Mouse (Mus musculus) adrenal gland, adult 2 months (tissue): ENCODE measurements around the gene Myo1d. TPM values are rescaled to one million over a fixed set of nuclear protein-coding genes. Genes with fewer than 3 reads are reported as not detected.

ENCODE experiments used
- DNase-seq: peaks from one replicate; pipeline ENCODE4 v3.0.0; 2021
- polyA plus RNA-seq: library from polyadenylated mRNA; depleted of rRNA; stranded (reverse); fragments of >200 nt; gene quantifications from 2 replicates; pipeline ENCODE4 v1.2.3, GENCODE M21; 2012
- total RNA-seq, 2 experiments: library from RNA; stranded (reverse); gene quantifications; 2 replicates each; pipeline ENCODE4 v1.2.3; 2021

The Myo1d gene
- total and polyA plus RNA-seq, 3 experiments: 63.8 to 87.9 (median 70.7) TPM

DNA sequence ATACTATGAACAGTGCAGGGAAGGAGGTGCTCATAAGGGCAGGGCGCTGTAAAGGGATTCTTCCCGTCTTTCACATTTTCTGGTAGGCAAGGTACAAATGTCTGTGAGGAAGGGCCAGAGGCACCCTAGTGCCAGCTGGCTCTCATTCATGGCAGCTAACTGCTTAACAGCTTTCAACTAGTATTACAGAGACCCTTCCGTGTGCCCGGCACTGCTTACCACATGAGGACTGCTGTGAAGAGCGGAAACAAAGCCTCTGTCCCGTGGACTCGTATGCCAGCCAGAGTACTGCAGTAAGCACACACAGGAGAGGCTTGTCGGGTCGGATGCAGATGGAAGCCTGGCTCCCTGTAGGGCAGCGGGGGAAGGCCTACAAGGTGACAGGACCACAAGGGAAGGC lies 229.6 kb downstream of the Myo1d start:
- no peak for DNase-seq

DNA sequence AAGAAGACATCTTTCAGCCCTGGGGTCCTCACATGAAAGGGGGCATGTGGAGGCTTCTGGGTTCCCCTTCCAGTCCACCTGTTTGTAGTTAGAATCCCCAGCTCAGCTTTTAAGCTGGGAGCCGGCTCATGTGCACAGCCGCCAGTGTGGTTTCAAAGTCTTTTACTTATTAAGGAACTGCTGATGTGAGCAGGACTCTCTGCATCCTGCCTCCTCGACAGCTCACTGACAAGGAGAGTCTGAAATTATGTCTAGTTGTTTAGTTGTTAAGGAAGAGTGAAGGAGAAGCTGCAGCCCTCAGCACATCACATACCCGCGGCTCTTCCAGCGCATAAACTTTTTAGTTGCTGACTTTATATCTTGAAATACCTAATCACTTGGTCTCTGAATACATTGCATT lies 230.0 kb downstream of the Myo1d start:
- no peak for DNase-seq

DNA sequence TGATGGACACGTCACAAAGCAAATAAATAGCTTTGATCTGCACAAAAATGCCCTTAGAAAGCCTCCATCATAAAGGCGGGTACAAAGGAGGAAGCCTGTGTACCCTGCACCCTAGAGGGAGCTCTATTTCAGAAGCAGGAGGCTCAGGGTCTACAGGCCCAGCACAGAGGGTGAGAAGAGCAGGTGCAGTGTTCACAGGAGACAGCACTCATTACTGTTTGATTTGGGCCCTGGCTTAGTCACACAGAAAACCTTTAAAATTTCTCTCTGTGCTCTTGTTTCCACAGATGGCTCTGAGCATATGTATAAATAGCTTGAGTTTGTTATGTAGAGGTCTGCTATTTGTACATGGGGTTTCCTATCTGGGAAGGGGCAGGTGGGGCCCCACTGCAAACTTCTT lies 233.6 kb downstream of the Myo1d start:
- no peak for DNase-seq

DNA sequence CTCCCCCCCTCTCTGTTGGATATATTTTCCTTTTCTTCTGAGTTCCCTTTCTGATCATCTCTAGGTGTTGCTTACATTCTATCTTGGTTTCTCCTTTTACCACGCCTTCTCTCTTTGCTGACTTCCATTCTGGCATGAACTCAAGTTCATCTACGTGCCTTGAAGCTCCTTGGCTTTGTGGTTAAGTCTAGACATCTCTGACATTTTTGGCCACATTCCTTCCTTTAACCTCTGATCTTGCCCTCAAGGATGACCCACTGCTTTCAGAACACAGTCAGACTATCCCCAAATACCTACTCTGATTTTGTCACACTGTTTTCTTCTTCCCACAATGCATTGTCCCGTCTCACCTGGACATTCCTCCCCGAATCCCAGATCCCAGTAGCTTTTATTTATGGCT lies 240.8 kb downstream of the Myo1d start:
- DNase-seq: no peak

DNA sequence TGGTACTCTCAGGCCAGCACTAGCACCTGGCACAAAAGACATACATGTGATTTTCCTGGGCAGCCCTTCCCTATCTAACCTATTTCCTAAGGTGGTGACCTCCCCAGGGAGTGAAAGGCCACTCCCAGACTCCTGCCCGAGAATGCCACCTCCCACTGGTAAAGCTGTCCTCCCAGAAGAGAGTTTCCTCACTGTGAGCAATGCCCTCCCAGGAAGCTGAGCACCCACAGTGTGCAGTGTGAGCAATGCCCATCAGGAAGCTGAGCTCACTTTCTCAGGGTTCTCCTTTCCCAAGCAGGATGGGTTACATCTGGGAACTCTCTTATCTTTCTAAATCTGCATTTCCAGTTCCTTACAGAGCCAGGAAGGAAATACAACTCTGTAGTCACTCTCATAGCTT lies 246.9 kb downstream of the Myo1d start:
- no peak for DNase-seq

DNA sequence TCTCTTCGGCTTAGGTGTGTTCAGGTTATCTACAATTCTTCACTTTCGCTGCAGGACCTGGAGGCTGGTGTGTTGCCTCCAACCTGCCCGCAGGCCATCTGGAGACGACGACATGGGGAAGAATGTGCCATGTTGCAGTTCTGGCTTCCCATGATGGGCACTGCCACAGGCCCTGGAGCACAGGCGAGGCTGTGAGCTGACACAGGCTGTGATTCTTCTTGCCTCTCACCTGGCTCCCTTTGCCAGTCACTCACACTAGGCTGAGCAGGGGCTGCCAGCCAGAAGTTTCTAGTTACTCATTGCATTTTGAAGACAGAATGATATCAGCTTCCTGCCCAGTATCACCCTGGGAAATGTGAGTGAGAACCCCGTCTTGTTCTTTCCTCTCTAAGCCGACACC lies 250.7 kb downstream of the Myo1d start:
- no peak for DNase-seq

DNA sequence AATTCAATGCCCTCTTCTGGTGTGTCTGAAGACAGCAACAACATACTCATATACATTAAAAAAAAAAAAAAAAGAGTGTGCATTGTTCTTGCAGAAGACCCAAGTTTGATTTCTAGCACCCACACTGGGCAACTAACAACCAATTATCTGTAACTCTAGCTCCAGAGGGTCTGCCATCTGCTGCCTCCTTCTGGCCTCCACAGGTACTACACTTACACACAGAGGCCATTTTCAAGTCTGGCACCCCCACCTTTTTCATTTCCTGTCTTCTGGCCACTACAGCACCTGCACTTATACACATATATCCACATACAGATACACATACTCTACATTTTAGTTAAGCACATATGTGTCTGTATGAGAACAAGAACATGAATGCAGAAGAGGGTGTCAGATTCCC lies 252.1 kb downstream of the Myo1d start:
- no peak for DNase-seq

DNA sequence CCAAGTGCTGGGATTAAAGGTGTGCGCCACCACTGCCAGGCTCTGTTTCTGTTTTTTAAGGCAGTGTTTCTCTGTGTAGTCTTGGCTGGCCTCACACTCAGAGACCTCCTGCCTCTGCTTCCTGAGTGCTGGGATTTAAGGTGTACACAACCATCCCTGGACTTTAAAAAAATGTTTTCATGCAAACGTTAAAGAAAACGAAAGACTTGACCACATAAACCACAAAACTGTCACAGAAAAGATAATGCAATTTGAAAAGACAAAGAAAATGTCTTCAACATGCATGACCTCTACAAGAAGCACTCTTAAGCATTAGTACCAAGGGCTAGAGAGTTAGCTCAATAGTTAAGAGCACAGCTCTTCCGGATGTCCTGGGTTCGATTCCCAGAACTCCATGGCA lies 255.6 kb downstream of the Myo1d start:
- DNase-seq: no peak

DNA sequence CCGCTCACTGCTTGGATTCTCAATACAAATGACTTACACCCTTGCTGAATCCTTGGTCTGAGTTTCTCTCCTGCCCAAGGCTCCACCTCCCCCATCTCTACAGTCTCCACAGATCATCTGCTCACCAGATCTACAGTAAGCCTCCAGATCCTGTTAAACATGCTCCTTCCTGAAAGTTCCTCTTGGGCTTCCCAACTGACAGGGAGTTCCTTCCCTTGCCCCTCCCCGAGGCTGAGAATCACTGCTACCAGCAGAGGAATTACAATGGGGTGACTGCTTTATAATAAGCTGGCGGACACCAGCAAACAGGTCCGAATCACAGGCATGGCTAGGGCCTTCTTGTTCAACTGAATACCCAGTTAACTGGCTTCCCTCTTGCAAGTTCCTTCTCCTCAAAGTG lies 256.4 kb downstream of the Myo1d start:
- peak; percentile 22 for DNase-seq

DNA sequence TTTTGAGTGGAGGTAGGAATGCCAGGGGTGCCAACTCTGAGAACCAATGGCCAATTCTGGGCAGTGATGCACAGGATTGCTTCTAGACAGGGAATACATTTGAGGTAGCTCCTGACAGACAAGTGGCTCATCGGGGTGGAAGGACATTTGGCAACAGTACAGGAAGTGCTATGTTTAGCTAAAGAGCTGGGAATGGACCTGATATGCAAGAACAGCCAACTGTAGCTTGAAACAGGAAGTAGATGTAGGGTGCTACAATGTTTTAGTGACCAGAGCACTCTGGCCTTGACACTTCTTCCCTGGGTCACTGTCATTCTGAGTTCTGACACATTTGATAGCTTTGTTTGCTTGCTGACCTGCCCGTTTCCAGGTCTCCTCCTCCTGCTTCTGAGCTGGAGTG lies 257.0 kb downstream of the Myo1d start:
- DNase-seq: peak; percentile 14

DNA sequence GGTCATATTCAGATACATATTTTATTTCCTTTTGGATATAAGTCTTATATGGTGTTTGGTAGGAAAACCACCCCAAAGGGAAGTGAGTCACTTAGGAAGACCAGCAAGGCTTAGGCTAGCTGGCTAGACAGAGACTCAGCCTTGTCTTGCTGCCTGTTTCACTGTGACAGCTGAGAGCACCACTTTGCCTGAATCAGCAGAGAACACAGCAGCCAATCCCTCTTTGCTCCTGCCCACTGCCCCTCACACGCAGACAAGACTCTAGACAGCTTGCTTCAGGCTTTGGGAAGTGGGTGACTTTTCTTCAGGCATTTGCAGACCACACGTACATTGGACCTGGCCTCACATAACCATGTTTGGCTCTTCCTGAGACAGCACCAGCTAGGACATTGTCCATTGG lies 258.7 kb downstream of the Myo1d start:
- DNase-seq: no peak

DNA sequence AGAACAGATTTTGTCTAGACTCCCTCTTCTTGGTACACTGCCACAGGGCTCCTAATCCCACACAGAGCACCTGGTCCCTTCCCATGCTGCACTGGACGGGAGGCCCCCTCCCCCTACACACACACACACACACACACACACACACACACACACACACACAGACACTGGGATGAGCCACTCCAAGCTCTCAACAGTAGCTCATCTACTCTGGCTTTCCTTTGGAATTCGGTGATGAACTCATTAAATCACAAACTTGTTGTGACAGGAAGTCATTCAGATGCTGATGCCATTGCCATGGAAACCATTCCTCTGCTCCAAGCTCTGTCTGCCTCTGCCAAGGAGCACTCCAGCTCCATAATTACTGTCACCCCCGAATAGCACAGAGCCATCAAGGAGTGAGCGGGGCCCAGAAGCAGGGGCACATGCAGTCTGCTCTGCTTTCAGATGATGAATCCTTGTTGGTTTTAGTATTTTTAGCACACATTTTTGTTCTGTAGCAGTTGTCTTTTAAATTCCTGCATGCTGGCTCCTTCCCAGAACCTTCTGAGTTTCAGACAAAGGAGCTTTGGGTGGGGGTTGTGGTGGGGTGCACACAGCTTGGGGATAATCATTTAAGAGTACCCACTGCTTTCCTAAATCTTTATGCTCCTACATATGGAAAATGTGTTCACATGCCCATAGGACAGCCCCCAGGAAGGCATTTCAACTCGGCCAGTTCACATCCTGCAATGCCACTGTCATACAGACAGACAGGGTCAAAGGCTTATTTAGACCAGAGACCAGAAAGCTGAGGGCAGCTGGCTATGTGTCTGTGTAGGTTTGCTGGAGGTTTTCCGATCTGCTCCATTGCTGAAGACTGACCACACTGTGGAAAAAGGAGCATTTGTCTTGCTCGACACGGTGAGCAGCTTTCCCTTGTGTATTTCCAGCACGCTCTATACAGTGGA lies 261.1 kb downstream of the Myo1d start:
- no peak for DNase-seq

DNA sequence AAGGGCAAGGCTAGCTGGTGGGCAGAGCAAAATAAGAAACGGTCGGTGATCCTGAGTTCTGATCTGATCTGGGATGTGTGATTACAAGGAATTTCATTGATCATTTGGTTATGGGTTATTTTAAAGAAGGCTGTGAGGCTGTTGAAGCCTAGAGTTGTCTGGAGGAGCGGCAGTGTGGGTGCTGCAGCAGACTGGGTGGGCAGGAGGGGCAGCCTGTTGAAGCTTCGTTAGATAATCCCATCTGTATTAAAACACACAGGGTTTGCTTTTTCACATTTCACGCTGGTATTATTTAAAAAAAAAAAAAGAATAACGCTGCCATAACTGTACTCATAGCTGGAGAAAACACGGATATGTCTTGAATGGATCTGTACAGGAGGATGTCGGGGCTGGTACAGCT lies 263.9 kb downstream of the Myo1d start:
- DNase-seq: no peak

DNA sequence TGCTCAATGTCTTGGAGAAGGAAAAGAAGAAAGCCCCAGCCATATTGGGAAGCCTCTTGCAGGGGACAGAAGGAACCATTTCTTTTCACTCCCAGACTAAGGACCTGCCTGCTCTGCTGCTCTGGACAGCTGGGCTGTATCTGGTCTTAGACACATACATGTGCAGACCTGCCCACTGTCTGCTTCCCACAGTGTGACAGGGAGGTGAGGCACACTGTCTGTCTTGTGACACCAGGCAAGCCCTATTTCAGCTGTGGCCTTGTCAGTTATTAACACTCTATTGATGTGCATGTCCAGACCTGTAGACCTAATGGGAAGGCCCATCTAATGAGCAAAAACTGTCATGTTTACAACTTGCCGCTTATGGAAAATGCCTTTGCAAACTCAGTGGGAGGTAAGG lies 264.5 kb downstream of the Myo1d start:
- no peak for DNase-seq

DNA sequence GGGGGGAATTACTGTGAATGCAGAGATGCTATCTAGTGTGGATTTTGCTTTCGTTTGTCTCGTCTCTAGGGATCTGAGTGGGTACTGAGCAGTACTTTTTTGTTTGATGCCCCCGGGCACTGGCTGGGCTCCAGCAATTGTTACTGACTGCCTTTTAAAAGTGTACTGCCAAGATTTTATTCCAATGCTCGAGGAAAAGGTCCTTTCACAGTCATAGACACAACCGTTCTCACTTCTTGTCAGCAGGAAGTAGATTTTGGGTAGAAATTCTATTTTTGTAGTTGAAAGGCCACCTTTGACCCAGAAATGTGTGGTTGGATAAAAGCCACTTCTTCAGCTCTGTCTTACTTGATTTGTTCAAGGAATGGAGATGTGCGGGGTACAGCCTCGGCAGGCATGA lies 266.0 kb downstream of the Myo1d start:
- no peak for DNase-seq

DNA sequence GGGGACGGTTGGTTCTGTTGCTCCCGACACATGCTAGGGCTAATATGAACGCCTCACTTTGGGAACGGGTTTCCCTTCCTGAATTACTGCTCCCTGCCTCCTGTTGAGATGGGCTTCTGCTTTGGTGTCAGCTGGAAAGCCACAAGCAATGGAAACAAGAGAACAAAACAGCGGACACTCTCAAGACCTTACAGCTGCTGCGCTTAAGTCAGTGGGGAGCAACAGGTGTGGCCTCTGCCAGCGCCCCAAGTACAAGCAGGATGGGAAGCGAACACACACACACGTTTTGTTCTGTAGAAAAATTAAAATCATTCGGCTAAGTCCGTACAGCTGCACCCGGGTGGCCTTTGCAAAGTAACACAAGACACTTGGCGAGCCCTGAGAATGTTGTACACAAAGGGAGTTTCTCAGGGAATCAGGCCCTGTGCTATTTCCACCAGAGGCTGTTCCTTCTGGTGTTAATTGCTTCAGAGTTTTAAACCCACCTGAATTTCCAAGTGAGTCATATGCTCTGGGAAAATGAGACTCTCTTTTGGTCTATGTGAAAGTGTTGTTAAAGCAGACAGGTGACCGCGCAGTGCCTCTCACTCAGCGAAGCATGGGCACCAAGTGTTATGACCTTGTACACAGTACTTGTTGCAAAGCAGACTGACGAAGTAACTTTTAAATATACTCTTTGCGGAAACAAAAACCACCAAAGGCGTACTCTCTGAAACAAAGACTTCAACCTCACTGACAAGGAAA lies 267.3 kb downstream of the Myo1d start:
- no peak for DNase-seq

DNA sequence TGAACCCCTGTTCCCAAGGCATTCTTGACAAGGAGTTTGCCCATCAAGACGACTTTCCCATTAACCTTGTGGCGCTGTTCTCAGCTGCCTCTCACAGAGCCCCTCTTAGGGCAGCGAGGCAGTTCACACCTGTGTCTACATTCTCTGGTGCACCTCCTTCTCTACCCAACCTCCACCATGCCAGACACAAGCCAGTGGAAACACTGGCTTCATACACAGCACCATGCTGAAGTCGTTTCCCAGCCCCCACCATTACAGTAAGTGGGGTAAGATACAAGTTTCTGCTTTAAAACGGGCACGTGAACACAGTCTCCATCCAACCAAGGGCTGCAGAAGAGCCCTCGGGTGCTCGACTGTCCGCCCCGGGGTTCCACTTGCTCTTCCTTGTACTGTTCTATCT lies 269.7 kb downstream of the Myo1d start:
- no peak for DNase-seq

DNA sequence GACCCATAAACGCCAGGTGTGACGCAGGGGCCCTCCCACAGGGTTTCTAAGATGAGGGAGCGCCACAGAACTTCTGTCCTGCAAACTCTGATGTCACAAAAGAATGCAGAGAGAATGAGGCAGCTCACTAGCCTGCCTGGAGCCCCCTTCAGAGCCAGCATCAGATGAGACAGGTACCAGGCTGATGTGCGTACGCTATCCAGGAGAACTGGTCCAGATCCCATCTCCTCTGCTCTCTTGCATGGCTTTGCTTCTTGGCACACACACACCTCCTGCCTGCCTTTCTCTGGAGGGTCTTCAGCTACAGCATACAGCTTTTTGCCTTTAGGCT lies 270.7 kb downstream of the Myo1d start:
- no peak for DNase-seq

DNA sequence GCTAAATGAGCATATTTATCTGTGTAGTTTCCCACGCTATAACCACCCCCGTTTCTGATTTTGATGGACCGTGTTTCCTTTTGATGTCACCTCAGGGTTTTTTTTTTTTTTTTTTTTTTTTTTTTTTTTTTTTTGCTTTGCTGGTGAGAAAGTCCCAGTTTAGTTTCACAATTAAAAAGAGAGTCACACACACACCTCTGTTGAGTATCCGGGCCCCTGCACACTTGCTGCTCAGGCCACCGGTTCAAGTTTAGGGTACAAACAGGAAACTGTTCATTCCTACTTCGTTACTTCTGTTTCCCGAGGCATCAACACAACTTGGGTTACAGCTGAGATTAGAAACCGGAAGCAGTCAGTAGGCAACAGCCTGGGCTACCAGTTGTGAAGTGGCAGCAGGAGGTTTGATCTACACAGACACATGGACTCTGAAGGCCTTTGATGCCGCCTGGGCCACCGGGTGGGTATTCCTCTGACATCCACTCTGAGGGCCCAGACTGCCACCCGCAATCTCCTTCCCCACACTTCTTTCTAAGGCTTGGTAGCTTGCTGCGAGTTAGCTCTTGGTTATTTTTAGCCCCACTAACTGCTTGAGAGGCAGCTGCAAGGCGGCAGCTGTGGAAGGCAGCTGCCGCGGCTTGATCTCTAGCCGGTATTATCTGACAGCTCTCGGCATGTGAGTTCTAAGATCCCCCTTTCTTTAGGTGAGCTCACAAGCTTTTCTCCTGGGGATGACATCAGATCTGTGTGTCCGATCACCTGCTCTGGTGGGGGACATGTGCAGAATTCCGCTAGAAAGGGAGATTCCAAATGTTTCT lies 271.3 kb downstream of the Myo1d start:
- no peak for DNase-seq

DNA sequence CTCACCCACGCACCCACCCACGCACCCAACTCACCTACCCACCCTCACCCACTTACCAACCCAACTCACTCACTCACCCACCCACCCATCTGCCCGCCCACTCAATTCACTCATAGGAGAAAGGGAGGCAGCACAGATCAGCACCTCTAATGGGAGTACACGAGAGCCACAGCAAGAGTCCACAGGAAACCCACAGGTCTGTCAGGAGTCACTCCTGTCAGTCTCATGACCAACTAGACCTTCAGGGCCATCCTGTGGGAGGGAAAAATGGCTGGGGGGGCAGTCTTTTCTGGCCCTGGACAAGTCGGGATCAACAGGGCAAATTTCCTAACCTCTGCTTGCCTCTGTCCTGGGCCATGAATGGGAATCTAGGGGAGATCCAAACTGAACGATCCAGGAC lies 272.0 kb downstream of the Myo1d start:
- DNase-seq: no peak

DNA sequence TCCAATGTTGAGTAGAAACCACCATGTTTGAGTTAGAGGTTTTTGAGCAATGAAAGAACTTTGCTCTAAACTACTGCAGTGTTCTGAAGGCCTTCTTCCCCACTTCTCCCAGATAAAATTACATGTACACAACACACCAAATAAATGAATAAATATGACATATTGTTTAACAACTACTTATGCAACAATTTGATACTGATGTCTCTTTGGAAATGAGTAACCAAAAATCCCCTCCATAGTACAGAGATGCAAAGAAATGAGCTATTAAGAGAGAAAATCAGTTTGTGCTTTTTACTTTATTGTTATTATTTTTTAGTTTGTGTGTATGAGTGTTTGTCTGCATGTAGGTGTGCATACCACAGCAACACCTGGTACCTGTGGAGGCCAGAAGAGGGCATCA lies 273.3 kb downstream of the Myo1d start:
- no peak for DNase-seq

DNA sequence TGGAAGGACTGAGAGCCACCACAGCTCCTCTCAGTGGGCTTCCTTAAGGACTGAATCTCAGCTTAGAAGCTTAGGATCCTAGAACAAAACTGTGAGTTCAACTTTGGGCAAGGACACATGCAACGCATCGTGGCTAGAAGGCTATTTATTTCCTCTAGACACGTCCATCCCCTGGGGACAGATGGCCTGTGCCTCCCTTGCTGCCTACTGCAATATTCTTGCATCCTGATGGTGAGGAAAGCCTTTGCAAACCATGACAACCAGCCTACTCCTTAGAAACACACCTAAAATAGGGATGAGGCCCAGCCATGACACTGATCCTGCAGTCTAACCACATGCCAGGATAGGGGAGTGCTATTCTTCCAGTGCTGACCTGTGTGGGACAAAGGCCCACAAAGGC lies 274.2 kb downstream of the Myo1d start:
- DNase-seq: no peak
